Mouse (Mus musculus): ENCODE data around the gene Bmp2k. TPM values are rescaled to one million over a fixed set of nuclear protein-coding genes. Genes with fewer than 3 reads are reported as not detected.
"Not testable (repeated sequence)": the region's sequence is repeated elsewhere in the genome, so short reads cannot be mapped to it uniquely, and the experiment has no call there.

Bmp2k gene
- polyA plus RNA-seq, 1 experiment: 5.9 TPM

DNA sequence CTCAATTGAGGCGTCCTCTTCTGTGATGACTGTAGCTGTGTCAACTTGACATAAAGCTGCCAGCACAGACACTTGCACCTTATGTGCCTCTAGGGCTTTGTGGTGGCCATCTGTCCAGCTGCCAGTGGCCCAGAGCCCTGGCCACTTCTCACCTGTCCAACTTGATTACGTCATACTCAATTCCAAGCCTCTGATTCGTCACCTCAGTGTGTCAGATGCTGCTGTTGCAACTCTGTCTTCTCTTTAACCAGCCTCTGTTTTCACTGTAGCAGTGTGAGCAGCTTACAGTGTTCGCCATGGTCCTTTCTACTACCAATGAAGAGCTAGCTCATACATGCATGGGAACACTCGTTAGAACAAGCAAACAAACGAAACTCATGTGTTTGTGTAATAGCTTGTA is 28.2 kb downstream of the Bmp2k start:
- Histone ChIP-seq H3ac (ENCODE audit: control insufficient read depth, insufficient read length, low read depth) (no peak overlapping the region), H3K27me3 (ENCODE audit: control insufficient read depth, insufficient read depth, insufficient read length) (no peaks in the 10 kb centered on the region), H3K4me3 (ENCODE audit: insufficient read depth, poor library complexity, severe bottlenecking) (no peak overlapping the region), H3K79me2 (ENCODE audit: control insufficient read depth, insufficient read depth) (peaks cover 34% of the 10 kb centered on the region), H3K36me3 (ENCODE audit: control insufficient read depth, insufficient read depth) (no peaks in the 10 kb centered on the region), H3K79me3 (ENCODE audit: low read depth) (peaks cover 8% of the 10 kb centered on the region)
- TF ChIP-seq MYOD1 (IDR thresholded peaks at IDR 0.05; ENCODE audit: control insufficient read depth, insufficient read length, low read depth): peak; percentile 31
- no peak for TF ChIP-seq FOSL1 (IDR thresholded peaks at IDR 0.05; ENCODE audit: insufficient read depth, low read length, poor library complexity, severe bottlenecking)
- peak; percentile 15 for TF ChIP-seq CEBPB (IDR thresholded peaks at IDR 0.05; ENCODE audit: low read depth)

DNA sequence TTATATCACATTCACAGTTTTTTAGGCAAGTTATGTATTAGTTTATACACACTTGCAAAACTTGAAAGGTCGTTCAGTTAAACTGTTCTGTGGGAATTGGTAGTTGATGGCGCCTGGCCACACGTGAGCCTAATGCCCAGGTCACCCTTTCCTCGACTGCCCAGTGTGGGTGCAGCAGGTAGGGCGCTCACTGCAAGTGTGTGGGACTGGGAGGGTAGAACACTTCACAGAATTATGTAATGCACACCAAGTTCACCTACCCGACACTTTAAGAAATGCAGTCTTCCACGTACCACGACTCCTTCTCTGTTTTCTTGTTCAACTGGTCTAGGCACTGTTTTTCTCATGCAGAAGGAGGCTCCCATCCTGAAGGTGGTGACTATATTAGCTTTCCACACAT is 30.5 kb downstream of the Bmp2k start:
- Histone ChIP-seq H3ac (ENCODE audit: control insufficient read depth, insufficient read length, low read depth) (no peak overlapping the region), H3K4me3 (ENCODE audit: insufficient read depth, poor library complexity, severe bottlenecking) (no peak overlapping the region), H3K79me2 (ENCODE audit: control insufficient read depth, insufficient read depth) (peaks cover 30% of the 10 kb centered on the region), H3K36me3 (ENCODE audit: control insufficient read depth, insufficient read depth) (no peaks in the 10 kb centered on the region), H3K79me3 (ENCODE audit: low read depth) (peaks cover 8% of the 10 kb centered on the region), H3K27me3 (ENCODE audit: control insufficient read depth, insufficient read depth, insufficient read length) (no peaks in the 10 kb centered on the region)
- TF ChIP-seq MYOG (IDR thresholded peaks at IDR 0.05; ENCODE audit: control insufficient read depth, extremely low read depth, insufficient read length) (no peak), USF1 (IDR thresholded peaks at IDR 0.05; ENCODE audit: low read depth) (no peak), CTCF (IDR thresholded peaks at IDR 0.05; ENCODE audit: control insufficient read depth, insufficient read depth, insufficient read length) (no peak), FOSL1 (IDR thresholded peaks at IDR 0.05; ENCODE audit: insufficient read depth, low read length, poor library complexity, severe bottlenecking) (no peak), MAX (IDR thresholded peaks at IDR 0.05) (no peak), MYOD1 (IDR thresholded peaks at IDR 0.05; ENCODE audit: control insufficient read depth, insufficient read length, low read depth) (no peak)

DNA sequence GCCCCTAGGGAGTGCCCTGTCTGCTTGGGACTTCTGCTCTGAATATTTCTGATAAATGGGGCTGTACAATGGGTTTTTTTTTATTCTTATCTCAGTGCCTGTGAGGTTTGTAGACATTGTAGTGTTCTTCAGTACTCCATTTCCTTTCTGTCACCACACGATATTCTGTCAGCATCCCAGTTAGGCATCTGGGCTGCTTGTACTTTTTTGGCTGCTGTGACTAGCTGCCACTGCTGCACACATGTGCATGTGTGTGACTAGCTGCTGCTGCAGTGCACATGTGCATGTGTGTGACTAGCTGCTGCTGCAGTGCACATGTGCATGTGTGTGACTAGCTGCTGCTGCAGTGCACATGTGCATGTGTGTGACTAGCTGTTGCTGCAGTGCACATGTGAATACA is 31.4 kb downstream of the Bmp2k start:
- peaks cover 24% of the 10 kb centered on the region for H3K79me2 ChIP-seq (ENCODE audit: control insufficient read depth, insufficient read depth)
- H3K36me3 ChIP-seq (ENCODE audit: control insufficient read depth, insufficient read depth); H3K4me3 ChIP-seq (ENCODE audit: insufficient read depth, poor library complexity, severe bottlenecking); H3K79me3 ChIP-seq (ENCODE audit: low read depth); H3ac ChIP-seq (ENCODE audit: control insufficient read depth, insufficient read length, low read depth); H3K27me3 ChIP-seq (ENCODE audit: control insufficient read depth, insufficient read depth, insufficient read length): not testable (repeated sequence)

DNA sequence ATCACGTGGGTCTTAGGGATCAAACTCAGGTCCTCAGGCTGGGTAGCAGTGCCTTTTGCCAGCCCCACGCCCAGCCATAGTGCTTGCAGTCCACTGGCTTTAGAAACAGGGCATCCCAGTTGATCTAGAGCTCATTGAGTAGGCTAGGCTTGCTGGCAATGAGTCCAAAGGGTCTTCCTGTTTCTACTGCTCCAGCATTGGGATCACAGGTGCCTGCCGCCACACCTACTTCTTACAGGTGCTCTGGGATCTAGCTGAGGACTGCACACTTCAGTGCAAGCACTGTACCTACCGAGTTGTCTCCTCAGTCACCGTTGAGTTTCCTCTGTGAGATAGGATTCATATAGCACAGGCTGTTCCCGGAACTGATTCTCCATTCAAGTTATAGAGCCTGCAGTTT is 34.3 kb downstream of the Bmp2k start:
- Histone ChIP-seq H3K79me2 (ENCODE audit: control insufficient read depth, insufficient read depth) (no peaks in the 10 kb centered on the region), H3K4me3 (ENCODE audit: insufficient read depth, poor library complexity, severe bottlenecking) (no peak overlapping the region), H3K27me3 (ENCODE audit: control insufficient read depth, insufficient read depth, insufficient read length) (no peaks in the 10 kb centered on the region), H3K36me3 (ENCODE audit: control insufficient read depth, insufficient read depth) (peaks cover 4% of the 10 kb centered on the region), H3ac (ENCODE audit: control insufficient read depth, insufficient read length, low read depth) (no peak overlapping the region), H3K79me3 (ENCODE audit: low read depth) (no peaks in the 10 kb centered on the region)
- no peak for TF ChIP-seq CEBPB (IDR thresholded peaks at IDR 0.05; ENCODE audit: low read depth)
- no peak for TF ChIP-seq FOSL1 (IDR thresholded peaks at IDR 0.05; ENCODE audit: insufficient read depth, low read length, poor library complexity, severe bottlenecking)
- no peak for TF ChIP-seq MAX (IDR thresholded peaks at IDR 0.05)
- TF ChIP-seq USF1 (IDR thresholded peaks at IDR 0.05; ENCODE audit: low read depth): no peak
- TF ChIP-seq CTCF (IDR thresholded peaks at IDR 0.05; ENCODE audit: control insufficient read depth, insufficient read depth, insufficient read length): no peak
- no peak for TF ChIP-seq MYOG (IDR thresholded peaks at IDR 0.05; ENCODE audit: control insufficient read depth, extremely low read depth, insufficient read length)
- no peak for TF ChIP-seq MYOD1 (IDR thresholded peaks at IDR 0.05; ENCODE audit: control insufficient read depth, insufficient read length, low read depth)

DNA sequence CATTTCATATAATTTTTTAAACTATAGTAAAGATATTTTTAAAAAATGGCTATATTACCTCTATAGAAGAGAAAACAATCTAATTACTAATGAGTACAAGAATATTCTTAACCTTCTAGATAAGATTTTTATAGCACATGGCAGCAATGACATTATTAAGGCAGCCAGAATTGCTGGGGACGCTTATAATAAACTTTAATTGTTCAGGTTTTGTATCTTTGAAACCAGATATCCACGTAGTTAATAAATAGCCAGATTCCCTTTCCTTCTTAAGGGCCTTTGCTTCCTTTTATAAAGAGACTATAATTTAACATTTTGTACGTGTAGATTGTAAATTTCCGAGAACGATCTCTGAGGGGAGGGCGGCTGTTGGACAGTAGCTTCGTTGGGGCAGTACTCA is 47.8 kb downstream of the Bmp2k start:
- TF ChIP-seq MYOG (IDR thresholded peaks at IDR 0.05; ENCODE audit: control insufficient read depth, extremely low read depth, insufficient read length): no peak
- no peak for TF ChIP-seq MAX (IDR thresholded peaks at IDR 0.05)
- TF ChIP-seq CTCF (IDR thresholded peaks at IDR 0.05; ENCODE audit: control insufficient read depth, insufficient read depth, insufficient read length): no peak
- TF ChIP-seq FOSL1 (IDR thresholded peaks at IDR 0.05; ENCODE audit: insufficient read depth, low read length, poor library complexity, severe bottlenecking): no peak
- TF ChIP-seq CEBPB (IDR thresholded peaks at IDR 0.05; ENCODE audit: low read depth): no peak
- TF ChIP-seq USF1 (IDR thresholded peaks at IDR 0.05; ENCODE audit: low read depth): no peak
- no peak for TF ChIP-seq MYOD1 (IDR thresholded peaks at IDR 0.05; ENCODE audit: control insufficient read depth, insufficient read length, low read depth)
- no peaks in the 10 kb centered on the region for H3K27me3 ChIP-seq (ENCODE audit: control insufficient read depth, insufficient read depth, insufficient read length)
- no peaks in the 10 kb centered on the region for H3K79me3 ChIP-seq (ENCODE audit: low read depth)
- no peak overlapping the region for H3K4me3 ChIP-seq (ENCODE audit: insufficient read depth, poor library complexity, severe bottlenecking)
- no peak overlapping the region for H3ac ChIP-seq (ENCODE audit: control insufficient read depth, insufficient read length, low read depth)
- H3K79me2 ChIP-seq (ENCODE audit: control insufficient read depth, insufficient read depth): no peaks in the 10 kb centered on the region
- peaks cover 4% of the 10 kb centered on the region for H3K36me3 ChIP-seq (ENCODE audit: control insufficient read depth, insufficient read depth)

DNA sequence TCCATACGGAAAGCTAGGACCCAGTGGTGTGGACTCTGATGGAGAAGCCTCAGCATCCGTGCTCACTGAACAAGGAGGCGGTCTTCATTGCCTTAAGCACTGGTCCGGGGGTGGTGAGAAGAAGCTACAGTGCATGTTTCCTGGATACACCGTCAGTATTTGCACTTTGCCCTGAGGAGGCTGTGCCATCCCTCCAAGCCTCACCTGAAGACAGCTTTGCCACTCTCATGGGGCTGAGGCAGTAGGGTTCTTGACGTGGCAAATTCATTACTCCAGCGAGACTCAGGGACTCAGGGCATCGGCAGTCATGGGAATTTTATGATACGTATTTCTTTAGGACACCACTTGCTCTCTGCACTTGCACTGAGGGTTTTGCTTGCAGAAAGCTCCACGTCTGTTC is 49.2 kb downstream of the Bmp2k start:
- H3K27me3 ChIP-seq (ENCODE audit: control insufficient read depth, insufficient read depth, insufficient read length): no peaks in the 10 kb centered on the region
- no peak overlapping the region for H3K4me3 ChIP-seq (ENCODE audit: insufficient read depth, poor library complexity, severe bottlenecking)
- H3ac ChIP-seq (ENCODE audit: control insufficient read depth, insufficient read length, low read depth): no peak overlapping the region
- H3K36me3 ChIP-seq (ENCODE audit: control insufficient read depth, insufficient read depth): peaks cover 5% of the 10 kb centered on the region
- H3K79me3 ChIP-seq (ENCODE audit: low read depth): no peaks in the 10 kb centered on the region
- H3K79me2 ChIP-seq (ENCODE audit: control insufficient read depth, insufficient read depth): no peaks in the 10 kb centered on the region
- no peak for TF ChIP-seq FOSL1 (IDR thresholded peaks at IDR 0.05; ENCODE audit: insufficient read depth, low read length, poor library complexity, severe bottlenecking)
- no peak for TF ChIP-seq MAX (IDR thresholded peaks at IDR 0.05)
- TF ChIP-seq MYOG (IDR thresholded peaks at IDR 0.05; ENCODE audit: control insufficient read depth, extremely low read depth, insufficient read length): no peak
- no peak for TF ChIP-seq MYOD1 (IDR thresholded peaks at IDR 0.05; ENCODE audit: control insufficient read depth, insufficient read length, low read depth)
- TF ChIP-seq CEBPB (IDR thresholded peaks at IDR 0.05; ENCODE audit: low read depth): no peak
- no peak for TF ChIP-seq CTCF (IDR thresholded peaks at IDR 0.05; ENCODE audit: control insufficient read depth, insufficient read depth, insufficient read length)
- TF ChIP-seq USF1 (IDR thresholded peaks at IDR 0.05; ENCODE audit: low read depth): no peak

All from C2C12 (cell line).